Comparison of ENCODE assay signal across 23 mouse cellular contexts in genomic region chr7:122108206-122108605, GRCm38 (mm10).
"Had no signal": no experiment of that assay in that cellular context is flagged by ENCODE, and none has a peak within 500 bp of the region (broad histone marks: within the 10 kb centered on the region; RNA-seq: fewer than 3 reads in every experiment).

No protein-coding gene starts in this region.

- H3K27me3 ChIP-seq: forebrain, embryonic 15.5 days; heart, embryonic 12.5 days; hindbrain, embryonic 12.5 days; intestine, embryonic 15.5 days; limb, embryonic 13.5 days; limb, embryonic 15.5 days; liver, embryonic 12.5 days had no signal

- ATAC-seq: forebrain, embryonic 15.5 days; forebrain, postnatal 0 days; hindbrain, embryonic 16.5 days; inflammation-experienced regulatory T-cells, adult 6 months; intestine, embryonic 15.5 days; intestine, postnatal 0 days; liver, embryonic 12.5 days had no signal

- DNase-seq: forebrain, postnatal 0 days; gastrocnemius, postnatal 14 days; gastrocnemius, postnatal 36 days; heart, adult 11 months; heart, postnatal 10 days; heart, postnatal 4 days; layer of hippocampus, adult 9-11 months; layer of hippocampus, postnatal 36 days; left cerebral cortex, postnatal 4 days had no signal

- H3K27ac ChIP-seq: forebrain, embryonic 15.5 days; heart, embryonic 10.5 days; hindbrain, embryonic 10.5 days; hindbrain, embryonic 12.5 days; hindbrain, embryonic 14.5 days; intestine, embryonic 15.5 days; limb, embryonic 13.5 days; limb, embryonic 15.5 days; liver, embryonic 12.5 days; liver, embryonic 14.5 days had no signal

- H3K4me2 ChIP-seq: forebrain, embryonic 15.5 days; heart, embryonic 12.5 days; hindbrain, embryonic 12.5 days; hindbrain, embryonic 14.5 days; intestine, embryonic 15.5 days; limb, embryonic 13.5 days; limb, embryonic 15.5 days; liver, embryonic 12.5 days had no signal

- H3K9me3 ChIP-seq: forebrain, embryonic 15.5 days; heart, embryonic 10.5 days; heart, embryonic 12.5 days; hindbrain, embryonic 10.5 days; hindbrain, embryonic 12.5 days; intestine, embryonic 15.5 days; limb, embryonic 13.5 days; limb, embryonic 15.5 days; liver, embryonic 12.5 days had no signal

- H3K9ac ChIP-seq: forebrain, embryonic 15.5 days; forebrain, postnatal 0 days; heart, embryonic 12.5 days; hindbrain, embryonic 12.5 days; hindbrain, embryonic 14.5 days; intestine, embryonic 15.5 days; limb, embryonic 13.5 days; limb, embryonic 15.5 days; liver, embryonic 12.5 days; liver, embryonic 14.5 days had no signal

- H3K4me3 ChIP-seq: forebrain, embryonic 15.5 days; heart, embryonic 10.5 days; heart, embryonic 12.5 days; hindbrain, embryonic 10.5 days; hindbrain, embryonic 12.5 days; intestine, embryonic 15.5 days; limb, embryonic 13.5 days; limb, embryonic 15.5 days; liver, embryonic 12.5 days had no signal

- H3K4me1 ChIP-seq: forebrain, embryonic 15.5 days; heart, embryonic 10.5 days; heart, embryonic 12.5 days; hindbrain, embryonic 10.5 days; hindbrain, embryonic 12.5 days; intestine, embryonic 15.5 days; limb, embryonic 13.5 days; limb, embryonic 15.5 days had no signal
